Mouse (Mus musculus): ENCODE data around the gene Tmem168.
A peak's percentile ranks its signal among the peaks of the same experiment; 100 is the strongest.

Tmem168 gene

GRCm38 (mm10) chr6:13607621-13608493 is at the start of gene Tmem168:
Gene Tmem168, minus strand, starts transcription at chr6:13608100.
- peak; percentile 88 for DNase-seq (ENCODE audit: low read depth, low spot score)

GRCm38 (mm10) chr6:13654081-13654480 is 46.2 kb upstream of the Tmem168 start:
- no peak for DNase-seq (ENCODE audit: low read depth, low spot score)

GRCm38 (mm10) chr6:13652284-13652683 is 44.4 kb upstream of the Tmem168 start:
- no peak for DNase-seq (ENCODE audit: low read depth, low spot score)

GRCm38 (mm10) chr6:13650854-13651253 is 43.0 kb upstream of the Tmem168 start:
- no peak for DNase-seq (ENCODE audit: low read depth, low spot score)

GRCm38 (mm10) chr6:13648305-13648704 is 40.4 kb upstream of the Tmem168 start:
- DNase-seq (ENCODE audit: low read depth, low spot score): peak; percentile 55

GRCm38 (mm10) chr6:13636582-13636989 is 28.7 kb upstream of the Tmem168 start:
- peak; percentile 44 for DNase-seq (ENCODE audit: low read depth, low spot score)

- DNase-seq (ENCODE audit: low read depth, low spot score): peak; percentile 88
These were observed 24.7 kb upstream of the Tmem168 start for GRCm38 (mm10) chr6:13632571-13632970.

- DNase-seq (ENCODE audit: low read depth, low spot score): no peak
These were observed 22.7 kb upstream of the Tmem168 start for GRCm38 (mm10) chr6:13630607-13631006.

GRCm38 (mm10) chr6:13619618-13620017 is 11.7 kb upstream of the Tmem168 start:
- DNase-seq (ENCODE audit: low read depth, low spot score): no peak

- peak; percentile 35 for DNase-seq (ENCODE audit: low read depth, low spot score)
These were observed 9.2 kb upstream of the Tmem168 start for GRCm38 (mm10) chr6:13617110-13617509.

GRCm38 (mm10) chr6:13614568-13614967 is 6.7 kb upstream of the Tmem168 start:
- DNase-seq (ENCODE audit: low read depth, low spot score): no peak

- no peak for DNase-seq (ENCODE audit: low read depth, low spot score)
These were observed 5.8 kb upstream of the Tmem168 start for GRCm38 (mm10) chr6:13613671-13614070.

- DNase-seq (ENCODE audit: low read depth, low spot score): no peak
These were observed 3.0 kb upstream of the Tmem168 start for GRCm38 (mm10) chr6:13610869-13611268.

- no peak for DNase-seq (ENCODE audit: low read depth, low spot score)
These were observed 1.6 kb upstream of the Tmem168 start for GRCm38 (mm10) chr6:13609353-13610140.

- DNase-seq (ENCODE audit: low read depth, low spot score): peak; percentile 74
These were observed 829 bp downstream of the Tmem168 start for GRCm38 (mm10) chr6:13606921-13607620.

- DNase-seq (ENCODE audit: low read depth, low spot score): no peak
These were observed 1.5 kb downstream of the Tmem168 start for GRCm38 (mm10) chr6:13606394-13606793.

- DNase-seq (ENCODE audit: low read depth, low spot score): peak; percentile 33
These were observed 4.8 kb downstream of the Tmem168 start for GRCm38 (mm10) chr6:13603134-13603533.

- peak; percentile 84 for DNase-seq (ENCODE audit: low read depth, low spot score)
These were observed 6.3 kb downstream of the Tmem168 start for GRCm38 (mm10) chr6:13601587-13601986.

- no peak for DNase-seq (ENCODE audit: low read depth, low spot score)
These were observed 9.5 kb downstream of the Tmem168 start for GRCm38 (mm10) chr6:13598239-13598923.

GRCm38 (mm10) chr6:13592729-13593345 is 15.1 kb downstream of the Tmem168 start:
- DNase-seq (ENCODE audit: low read depth, low spot score): peak; percentile 81

- DNase-seq (ENCODE audit: low read depth, low spot score): no peak
These were observed 21.3 kb downstream of the Tmem168 start for GRCm38 (mm10) chr6:13586560-13586959.

All from 3T3-L1 (cell line).